Mouse (Mus musculus): Measurements from ENCODE around the gene Nosip.

GRCm38 (mm10) chr7:45121966-45122365, 59.7 kb downstream of the Nosip start:
- TF ChIP-seq CTCF (IDR thresholded peaks at IDR 0.05; ENCODE audit: low read depth, low read length) (no peak), POLR2A (IDR thresholded peaks at IDR 0.05; ENCODE audit: extremely low read depth, insufficient read depth, low read length) (no peak)
